Mouse (Mus musculus): ENCODE measurements around the gene Pdia4.
"Not testable (repeated sequence)": the region's sequence is repeated elsewhere in the genome, so short reads cannot be mapped to it uniquely, and the experiment has no call there.

The Pdia4 gene

GRCm38 (mm10) chr6:47787941-47788736, 25.1 kb downstream of the Pdia4 start:
- Histone ChIP-seq H3K36me3 (ENCODE audit: insufficient read depth, low read length) (0 out of 2 replicates have a peak, but pooled peaks cover 4% of the 10 kb centered on the region), H3K4me1 (replicated peaks; ENCODE audit: low read depth, low read length) (peaks cover 39% of the 10 kb centered on the region), H3K9me3 (ENCODE audit: low read length) (no peaks in the 10 kb centered on the region), H3K4me3 (replicated peaks; ENCODE audit: low read length) (peak overlapping the region; percentile 78), H3K27me3 (ENCODE audit: insufficient read depth, low read length) (no peaks in the 10 kb centered on the region)
- no peak for TF ChIP-seq POU5F1 (IDR thresholded peaks at IDR 0.05; ENCODE audit: borderline replicate concordance, low read length)
- TF ChIP-seq CTCF (conservative IDR thresholded peaks at IDR 0.05; ENCODE audit: low read length) = no peak
- TF ChIP-seq NANOG (IDR thresholded peaks at IDR 0.05; ENCODE audit: borderline replicate concordance, low read length) = no peak

GRCm38 (mm10) chr6:47784707-47785412, 28.4 kb downstream of the Pdia4 start:
- no peaks in the 10 kb centered on the region for H3K9me3 ChIP-seq (ENCODE audit: low read length)
- peaks cover 22% of the 10 kb centered on the region for H3K4me1 ChIP-seq (replicated peaks; ENCODE audit: low read depth, low read length)
- H3K36me3 ChIP-seq (ENCODE audit: insufficient read depth, low read length) = no peaks in the 10 kb centered on the region
- TF ChIP-seq POU5F1 (IDR thresholded peaks at IDR 0.05; ENCODE audit: borderline replicate concordance, low read length) (no peak), CTCF (conservative IDR thresholded peaks at IDR 0.05; ENCODE audit: low read length) (no peak), NANOG (IDR thresholded peaks at IDR 0.05; ENCODE audit: borderline replicate concordance, low read length) (no peak)
- no peak overlapping the region for H3K4me3 ChIP-seq (replicated peaks; ENCODE audit: low read length)
- no peaks in the 10 kb centered on the region for H3K27me3 ChIP-seq (ENCODE audit: insufficient read depth, low read length)

GRCm38 (mm10) chr6:47781091-47781968, 31.9 kb downstream of the Pdia4 start:
- TF ChIP-seq NANOG (IDR thresholded peaks at IDR 0.05; ENCODE audit: borderline replicate concordance, low read length) (no peak), POU5F1 (IDR thresholded peaks at IDR 0.05; ENCODE audit: borderline replicate concordance, low read length) (no peak), CTCF (conservative IDR thresholded peaks at IDR 0.05; ENCODE audit: low read length) (no peak)
- H3K36me3 ChIP-seq (ENCODE audit: insufficient read depth, low read length) = no peaks in the 10 kb centered on the region
- peaks cover 22% of the 10 kb centered on the region for H3K4me1 ChIP-seq (replicated peaks; ENCODE audit: low read depth, low read length)
- peak overlapping the region; percentile 78 for H3K4me3 ChIP-seq (replicated peaks; ENCODE audit: low read length)
- peaks cover 10% of the 10 kb centered on the region for H3K27me3 ChIP-seq (ENCODE audit: insufficient read depth, low read length)
- peaks cover 3% of the 10 kb centered on the region for H3K9me3 ChIP-seq (ENCODE audit: low read length)

DNA sequence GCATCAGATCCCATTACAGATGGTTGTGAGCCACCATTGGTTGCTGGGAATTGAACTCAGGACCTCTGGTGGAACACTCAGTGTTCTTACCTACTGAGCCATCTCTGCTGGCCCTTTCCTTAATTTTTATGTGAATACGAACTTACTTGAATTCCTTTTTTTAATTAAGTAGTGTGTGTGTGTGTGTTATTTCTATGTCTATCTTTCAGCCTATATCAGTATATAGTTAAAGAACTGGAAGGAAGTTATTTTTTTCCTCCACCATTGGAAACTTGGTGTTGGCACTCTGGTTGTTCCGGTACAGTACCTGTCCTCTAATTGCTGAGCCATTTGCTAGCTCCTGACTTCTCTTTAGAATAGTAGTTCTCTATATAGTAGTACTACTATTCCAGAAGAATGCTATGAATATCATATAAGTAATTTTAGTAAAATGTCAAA, 32.6 kb downstream of the Pdia4 start:
- peaks cover 22% of the 10 kb centered on the region for H3K4me1 ChIP-seq (replicated peaks; ENCODE audit: low read depth, low read length)
- TF ChIP-seq CTCF (conservative IDR thresholded peaks at IDR 0.05; ENCODE audit: low read length) = no peak
- no peak for TF ChIP-seq NANOG (IDR thresholded peaks at IDR 0.05; ENCODE audit: borderline replicate concordance, low read length)
- TF ChIP-seq POU5F1 (IDR thresholded peaks at IDR 0.05; ENCODE audit: borderline replicate concordance, low read length) = no peak
- H3K36me3 ChIP-seq (ENCODE audit: insufficient read depth, low read length) = no peaks in the 10 kb centered on the region
- peaks cover 10% of the 10 kb centered on the region for H3K27me3 ChIP-seq (ENCODE audit: insufficient read depth, low read length)
- H3K4me3 ChIP-seq (replicated peaks; ENCODE audit: low read length) = peak overlapping the region; percentile 78
- H3K9me3 ChIP-seq (ENCODE audit: low read length) = peaks cover 3% of the 10 kb centered on the region

GRCm38 (mm10) chr6:47771760-47772159, 41.5 kb downstream of the Pdia4 start:
- peaks cover 18% of the 10 kb centered on the region for H3K27me3 ChIP-seq (ENCODE audit: insufficient read depth, low read length)
- not testable (repeated sequence) for H3K4me1 ChIP-seq (replicated peaks; ENCODE audit: low read depth, low read length); H3K4me3 ChIP-seq (replicated peaks; ENCODE audit: low read length); H3K36me3 ChIP-seq (ENCODE audit: insufficient read depth, low read length); H3K9me3 ChIP-seq (ENCODE audit: low read length)

- not testable (repeated sequence) for H3K4me3 ChIP-seq (replicated peaks; ENCODE audit: low read length); H3K9me3 ChIP-seq (ENCODE audit: low read length); H3K36me3 ChIP-seq (ENCODE audit: insufficient read depth, low read length); H3K4me1 ChIP-seq (replicated peaks; ENCODE audit: low read depth, low read length)
- peaks cover 21% of the 10 kb centered on the region for H3K27me3 ChIP-seq (ENCODE audit: insufficient read depth, low read length)
Observed at GRCm38 (mm10) chr6:47771113-47771512, 42.1 kb downstream of the Pdia4 start.

DNA sequence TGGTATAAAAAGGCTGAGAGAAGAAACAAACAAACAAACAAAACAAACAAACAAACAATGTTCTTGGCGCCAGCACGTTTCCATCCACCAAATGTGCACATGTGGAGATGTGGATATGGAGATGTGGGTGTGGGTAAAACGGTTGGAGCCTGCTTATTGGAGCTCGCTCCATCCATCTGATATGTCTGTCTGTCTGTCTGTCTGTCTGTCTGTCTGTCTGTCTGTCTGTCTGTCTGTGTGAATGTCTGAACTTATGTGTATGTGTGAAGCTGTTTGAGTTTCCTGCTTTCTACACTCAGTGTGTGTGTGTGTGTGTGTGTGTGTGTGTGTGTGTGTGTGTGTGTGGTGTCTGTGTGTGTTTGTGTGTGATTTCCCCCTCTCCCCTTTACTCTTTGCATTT, 43.4 kb downstream of the Pdia4 start:
- not testable (repeated sequence) for H3K36me3 ChIP-seq (ENCODE audit: insufficient read depth, low read length); H3K9me3 ChIP-seq (ENCODE audit: low read length); H3K4me1 ChIP-seq (replicated peaks; ENCODE audit: low read depth, low read length); H3K4me3 ChIP-seq (replicated peaks; ENCODE audit: low read length)
- H3K27me3 ChIP-seq (ENCODE audit: insufficient read depth, low read length) = peaks cover 21% of the 10 kb centered on the region

DNA sequence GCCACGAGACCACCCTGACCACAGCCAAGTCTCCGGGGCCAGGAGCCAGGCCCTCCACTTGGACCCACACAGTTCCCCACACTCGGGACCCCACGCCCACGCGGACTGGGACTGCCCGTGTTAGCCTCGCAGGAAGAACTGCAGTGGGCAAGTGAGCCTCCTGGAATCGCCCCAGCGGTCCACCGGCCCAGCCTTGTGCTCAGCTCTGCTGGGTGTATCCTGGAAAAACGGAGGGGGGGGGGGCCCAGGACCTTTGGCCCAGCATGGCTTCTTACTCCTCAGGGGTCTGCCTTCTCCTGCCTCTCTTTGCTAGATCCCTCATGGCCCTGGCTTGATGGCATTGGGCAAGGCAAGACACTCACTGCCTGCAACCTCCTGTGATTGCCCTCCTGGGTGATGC, 44.7 kb downstream of the Pdia4 start:
- not testable (repeated sequence) for H3K4me3 ChIP-seq (replicated peaks; ENCODE audit: low read length); H3K9me3 ChIP-seq (ENCODE audit: low read length); H3K4me1 ChIP-seq (replicated peaks; ENCODE audit: low read depth, low read length); H3K36me3 ChIP-seq (ENCODE audit: insufficient read depth, low read length)
- H3K27me3 ChIP-seq (ENCODE audit: insufficient read depth, low read length) = peaks cover 21% of the 10 kb centered on the region

DNA sequence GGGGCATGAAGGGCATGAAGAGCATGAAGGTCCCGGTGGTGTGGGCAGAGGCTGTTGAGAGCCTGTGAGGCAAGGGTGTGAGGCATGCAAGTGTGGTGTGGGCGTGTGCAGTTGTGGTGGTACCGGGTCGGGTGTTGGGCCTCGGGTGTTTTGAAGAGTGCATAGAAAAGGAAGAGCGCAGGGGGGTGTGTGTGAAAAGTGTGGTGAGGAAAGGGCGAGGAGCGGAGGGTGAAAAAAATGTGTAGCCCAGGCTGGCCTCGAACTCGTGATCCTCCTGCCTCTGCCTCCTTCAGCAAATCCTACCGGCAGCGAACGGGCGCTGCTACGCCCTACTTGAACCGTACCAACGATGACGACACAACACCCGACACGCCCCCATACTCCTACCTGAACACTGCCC, 45.9 kb downstream of the Pdia4 start:
- not testable (repeated sequence) for H3K4me3 ChIP-seq (replicated peaks; ENCODE audit: low read length); H3K36me3 ChIP-seq (ENCODE audit: insufficient read depth, low read length); H3K9me3 ChIP-seq (ENCODE audit: low read length); H3K4me1 ChIP-seq (replicated peaks; ENCODE audit: low read depth, low read length)
- peaks cover 21% of the 10 kb centered on the region for H3K27me3 ChIP-seq (ENCODE audit: insufficient read depth, low read length)

DNA sequence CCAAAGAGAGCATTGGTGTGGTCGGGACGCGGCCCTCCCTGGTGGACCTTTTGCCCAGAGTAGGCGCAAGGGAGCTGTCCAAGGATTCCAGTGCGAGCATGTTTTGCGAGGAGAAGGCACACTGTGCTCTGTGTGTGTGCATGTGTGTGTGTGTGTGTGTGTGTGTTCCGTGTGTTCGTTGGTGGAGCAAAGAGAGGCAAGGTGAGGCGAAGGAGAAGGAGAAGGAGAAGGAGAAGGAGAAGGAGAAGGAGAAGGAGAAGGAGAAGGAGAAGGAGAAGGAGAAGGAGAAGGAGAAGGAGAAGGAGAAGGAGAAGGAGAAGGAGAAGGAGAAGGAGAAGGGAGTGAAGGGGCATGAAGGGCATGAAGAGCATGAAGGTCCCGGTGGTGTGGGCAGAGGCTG, 50.5 kb downstream of the Pdia4 start:
- peaks cover 13% of the 10 kb centered on the region for H3K27me3 ChIP-seq (ENCODE audit: insufficient read depth, low read length)
- H3K4me3 ChIP-seq (replicated peaks; ENCODE audit: low read length); H3K4me1 ChIP-seq (replicated peaks; ENCODE audit: low read depth, low read length); H3K36me3 ChIP-seq (ENCODE audit: insufficient read depth, low read length); H3K9me3 ChIP-seq (ENCODE audit: low read length): not testable (repeated sequence)

- not testable (repeated sequence) for H3K4me1 ChIP-seq (replicated peaks; ENCODE audit: low read depth, low read length); H3K36me3 ChIP-seq (ENCODE audit: insufficient read depth, low read length); H3K4me3 ChIP-seq (replicated peaks; ENCODE audit: low read length); H3K27me3 ChIP-seq (ENCODE audit: insufficient read depth, low read length); H3K9me3 ChIP-seq (ENCODE audit: low read length)
Observed at GRCm38 (mm10) chr6:47759406-47759805, 53.8 kb downstream of the Pdia4 start.

DNA sequence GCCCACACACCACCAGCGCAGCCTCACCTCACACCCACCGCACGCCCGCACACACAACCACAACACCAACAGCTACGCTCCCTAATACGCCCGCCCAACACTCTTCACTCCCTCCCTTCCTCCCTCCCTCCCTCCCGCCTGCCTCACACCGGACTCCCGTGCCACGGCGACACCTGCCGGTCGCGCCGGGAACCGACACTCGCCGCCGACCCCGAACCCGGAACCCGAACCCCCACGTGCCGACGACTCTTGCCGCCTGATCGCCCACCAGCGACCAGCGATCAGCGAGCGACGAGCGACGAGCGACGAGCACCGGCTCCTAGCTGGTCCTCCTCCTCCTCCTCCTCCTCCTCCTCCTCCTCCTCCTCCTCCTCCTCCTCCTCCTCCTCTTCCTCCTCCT, 55.4 kb downstream of the Pdia4 start:
- not testable (repeated sequence) for H3K4me3 ChIP-seq (replicated peaks; ENCODE audit: low read length); H3K27me3 ChIP-seq (ENCODE audit: insufficient read depth, low read length); H3K9me3 ChIP-seq (ENCODE audit: low read length); H3K36me3 ChIP-seq (ENCODE audit: insufficient read depth, low read length); H3K4me1 ChIP-seq (replicated peaks; ENCODE audit: low read depth, low read length)

All from E14TG2a.4 (cell line).